Mouse (Mus musculus) testis, adult 2 months (tissue): ENCODE data around the gene Grap.

Source experiments
- CTCF ChIP-seq: fragments of 200-500 bp; IDR thresholded peaks from 2 replicates; pipeline ENCODE4 v1.5.1; 2012; ENCODE audit warnings: low read depth, mild to moderate bottlenecking, inconsistent platforms, low read length, moderate library complexity; ENCODE audit not compliant: control insufficient read depth, insufficient read depth, insufficient replicate concordance
- POLR2A ChIP-seq: fragments of 200-500 bp; IDR thresholded peaks from 2 replicates; pipeline ENCODE4 v1.6.1; 2012; ENCODE audit warnings: low read depth, mild to moderate bottlenecking, inconsistent platforms, low read length, moderate library complexity; ENCODE audit not compliant: control insufficient read depth

- TF ChIP-seq POLR2A (no peak), CTCF (no peak)
Observed at GRCm38 (mm10) chr11:61692996-61693395, 39.9 kb downstream of the Grap start.
